In the genomic region with DNA sequence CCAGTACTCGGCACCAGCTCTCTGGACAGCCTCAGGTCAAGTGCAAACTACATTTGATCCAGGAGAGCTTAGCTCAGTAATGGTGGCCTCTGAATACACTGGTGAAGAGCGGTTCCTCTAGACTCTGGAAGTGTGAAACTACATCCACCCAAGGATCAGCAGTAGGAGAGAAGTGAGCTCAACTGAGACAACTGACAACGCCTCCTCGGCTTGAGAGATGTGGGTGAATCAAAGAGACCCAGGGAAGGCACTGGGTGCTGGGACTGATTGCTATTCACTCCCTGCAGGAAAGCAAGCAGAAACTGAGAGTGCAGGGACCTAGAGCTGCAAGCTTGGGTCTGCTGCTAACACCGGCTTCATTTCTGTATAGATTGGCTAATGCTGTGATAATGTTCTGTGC, we compare ENCODE assay signal across 20 mouse cellular contexts.
"Had no signal": no experiment of that assay in that cellular context is flagged by ENCODE, and none has a peak within 500 bp of the region (broad histone marks: within the 10 kb centered on the region; RNA-seq: fewer than 3 reads in every experiment).

No protein-coding gene starts in this region.

- H3K4me1 ChIP-seq: liver, embryonic 15.5 days; lung, embryonic 15.5 days; megakaryocyte, embryonic 14.5 days had no signal

- H3K27me3 ChIP-seq: liver, embryonic 15.5 days; lung, embryonic 15.5 days; megakaryocyte, embryonic 14.5 days; midbrain, embryonic 13.5 days; midbrain, embryonic 15.5 days; neural tube, embryonic 12.5 days had no signal

- H3K27ac ChIP-seq: liver, embryonic 15.5 days; lung, embryonic 15.5 days; macrophage; midbrain, embryonic 13.5 days; midbrain, embryonic 15.5 days; neural tube, embryonic 12.5 days had no signal

- ATAC-seq: liver, postnatal 0 days; lung, postnatal 0 days; midbrain, embryonic 13.5 days; midbrain, embryonic 15.5 days had no signal

- DNase-seq: liver, postnatal 0 days; lung, adult 2 months; lung, postnatal 14 days; lung, postnatal 36 days; retina, postnatal 1 day; right cerebral cortex, postnatal 14 days; right cerebral cortex, postnatal 4 days; spleen, adult 18-20 months; thymus, adult 18-20 months; thymus, postnatal 14 days; thymus, postnatal 36 days had no signal

- H3K9me3 ChIP-seq: liver, embryonic 15.5 days; lung, embryonic 15.5 days; midbrain, embryonic 15.5 days; neural tube, embryonic 12.5 days had no signal

- H3K9ac ChIP-seq: liver, embryonic 15.5 days; liver, postnatal 0 days; lung, embryonic 15.5 days; midbrain, embryonic 13.5 days; midbrain, embryonic 15.5 days; neural tube, embryonic 12.5 days had no signal

- H3K4me3 ChIP-seq: liver, embryonic 15.5 days; lung, embryonic 15.5 days; megakaryocyte, embryonic 14.5 days; midbrain, embryonic 13.5 days; midbrain, embryonic 15.5 days; neural tube, embryonic 12.5 days had no signal

- H3K36me3 ChIP-seq: liver, embryonic 15.5 days; lung, embryonic 15.5 days; midbrain, embryonic 13.5 days; midbrain, embryonic 15.5 days; neural tube, embryonic 12.5 days had no signal

- H3K4me2 ChIP-seq: liver, embryonic 15.5 days; lung, embryonic 15.5 days; midbrain, embryonic 11.5 days; midbrain, embryonic 13.5 days; midbrain, embryonic 15.5 days; neural tube, embryonic 12.5 days had no signal
